Mouse (Mus musculus) myocyte (in vitro differentiated cells): ENCODE results near the gene Fam178b. TPM values are rescaled to one million over a fixed set of nuclear protein-coding genes. Genes with fewer than 3 reads are reported as not detected.
"Not testable (repeated sequence)": the region's sequence is repeated elsewhere in the genome, so short reads cannot be mapped to it uniquely, and the experiment has no call there.

Experiments used
- H3K27me3 ChIP-seq: one replicate; pipeline ENCODE4 v1.6.1; 2011; ENCODE audit not compliant: control insufficient read depth, insufficient read depth, insufficient read length
- H3K36me3 ChIP-seq: one replicate; pipeline ENCODE4 v1.6.1; 2011; ENCODE audit not compliant: control insufficient read depth, insufficient read depth
- H3K4me2 ChIP-seq: one replicate; pipeline ENCODE4 v1.6.1; 2011; ENCODE audit warnings: low read depth, control low read depth
- H3K4me3 ChIP-seq: one replicate; pipeline ENCODE4 v1.5.1; 2011; ENCODE audit warnings: mild to moderate bottlenecking, control low read depth, moderate library complexity
- H3K79me2 ChIP-seq: one replicate; pipeline ENCODE4 v1.6.1; 2011; ENCODE audit not compliant: control insufficient read depth, insufficient read depth
- H3ac ChIP-seq: one replicate; pipeline ENCODE4 v1.6.1; 2011; ENCODE audit not compliant: control insufficient read depth, insufficient read length
- CEBPB ChIP-seq: IDR thresholded peaks from 2 replicates; pipeline ENCODE4 v1.6.1; 2011; ENCODE audit warnings: mild to moderate bottlenecking, moderate library complexity; ENCODE audit not compliant: poor library complexity, insufficient read depth, severe bottlenecking
- E2F4 ChIP-seq: IDR thresholded peaks from one replicate; pipeline ENCODE4 v1.6.1; 2011; ENCODE audit warnings: mild to moderate bottlenecking, control low read depth, moderate library complexity; ENCODE audit not compliant: insufficient read depth
- MAX ChIP-seq: IDR thresholded peaks from one replicate; pipeline ENCODE4 v1.6.1; 2011; ENCODE audit warnings: low read depth, mild to moderate bottlenecking, control low read depth
- MYOD1 ChIP-seq, 3 experiments: IDR thresholded peaks; one replicate each; pipeline ENCODE4 v1.6.1; 2011; ENCODE audit warnings: control low read depth in 2 of 3, low read depth in 2 of 3, mild to moderate bottlenecking in 2 of 3, moderate library complexity in 1 of 3; ENCODE audit not compliant: insufficient read length in 2 of 3, control insufficient read depth in 1 of 3
- MYOG ChIP-seq, 3 experiments: IDR thresholded peaks; one replicate each; pipeline ENCODE4 v1.6.1; 2011; ENCODE audit warnings: control low read depth in 2 of 3, low read depth in 2 of 3, mild to moderate bottlenecking in 2 of 3; ENCODE audit not compliant: insufficient read length in 2 of 3, control insufficient read depth in 1 of 3, insufficient read depth in 1 of 3
- POLR2A ChIP-seq: IDR thresholded peaks from one replicate; pipeline ENCODE4 v1.6.1; 2011; ENCODE audit warnings: low read depth, mild to moderate bottlenecking, control low read depth, moderate library complexity; ENCODE audit not compliant: insufficient read length
- POLR2AphosphoS2 ChIP-seq: IDR thresholded peaks from one replicate; pipeline ENCODE4 v1.6.1; 2011; ENCODE audit warnings: low read depth, control low read depth; ENCODE audit not compliant: insufficient read length
- REST ChIP-seq: IDR thresholded peaks from one replicate; pipeline ENCODE4 v1.6.1; 2011; ENCODE audit warnings: mild to moderate bottlenecking, control low read depth, moderate library complexity; ENCODE audit not compliant: insufficient read depth, insufficient read length
- SRF ChIP-seq: IDR thresholded peaks from one replicate; pipeline ENCODE4 v1.6.1; 2011; ENCODE audit warnings: low read depth; ENCODE audit not compliant: control insufficient read depth, insufficient read length
- TCF12 ChIP-seq: IDR thresholded peaks from one replicate; pipeline ENCODE4 v1.6.1; 2011; ENCODE audit warnings: mild to moderate bottlenecking, control low read depth; ENCODE audit not compliant: poor library complexity, insufficient read depth, severe bottlenecking
- TCF3 ChIP-seq: IDR thresholded peaks from one replicate; pipeline ENCODE4 v1.6.1; 2011; ENCODE audit warnings: low read depth, control low read depth; ENCODE audit not compliant: insufficient read length
- USF1 ChIP-seq: IDR thresholded peaks from one replicate; pipeline ENCODE4 v1.6.1; 2011; ENCODE audit warnings: low read depth, mild to moderate bottlenecking, control low read depth, moderate library complexity
- polyA plus RNA-seq: library from polyadenylated mRNA; unstranded; fragments of >200 nt; fragmentation: generic; extraction: Trizol; gene quantifications from one replicate; pipeline ENCODE4 v1.2.1, GENCODE M21; 2012; ENCODE audit warnings: missing spikeins

The Fam178b gene
- polyA plus RNA-seq, 1 experiment, result 1.5 TPM

GRCm38 (mm10) chr1:36672648-36673350 lies 10.2 kb downstream of the Fam178b start:
- Histone ChIP-seq H3K36me3 (no peaks in the 10 kb centered on the region), H3K79me2 (no peaks in the 10 kb centered on the region), H3K4me3 (no peak overlapping the region), H3ac (no peak overlapping the region), H3K4me2 (peak overlapping the region; percentile 50), H3K27me3 (no peaks in the 10 kb centered on the region)
- TF ChIP-seq SRF (no peak), POLR2A (no peak)

GRCm38 (mm10) chr1:36671260-36671659 lies 11.7 kb downstream of the Fam178b start:
- no peak overlapping the region for H3K4me3 ChIP-seq
- no peak overlapping the region for H3ac ChIP-seq
- H3K27me3 ChIP-seq, result no peaks in the 10 kb centered on the region
- H3K36me3 ChIP-seq, result no peaks in the 10 kb centered on the region
- H3K79me2 ChIP-seq, result no peaks in the 10 kb centered on the region
- H3K4me2 ChIP-seq, result no peak overlapping the region
- TF ChIP-seq MYOG (IDR thresholded peaks at IDR 0.05; ENCODE audit: control insufficient read depth in 1 of 3, insufficient read depth in 1 of 3, insufficient read length in 2 of 3, low read depth in 2 of 3) (no peak), USF1 (no peak), REST (no peak), MAX (no peak), POLR2A (no peak), CEBPB (no peak)

- H3K36me3 ChIP-seq, result no peaks in the 10 kb centered on the region
- no peak overlapping the region for H3K4me2 ChIP-seq
- H3K79me2 ChIP-seq, result no peaks in the 10 kb centered on the region
- H3K27me3 ChIP-seq, result no peaks in the 10 kb centered on the region
- no peak overlapping the region for H3ac ChIP-seq
- no peak overlapping the region for H3K4me3 ChIP-seq
- TF ChIP-seq MYOG (IDR thresholded peaks at IDR 0.05; ENCODE audit: control insufficient read depth in 1 of 3, insufficient read depth in 1 of 3, insufficient read length in 2 of 3, low read depth in 2 of 3) (no peak), POLR2A (no peak), USF1 (no peak), E2F4 (no peak)
These were observed 12.7 kb downstream of the Fam178b start for GRCm38 (mm10) chr1:36670256-36670655.

- H3K27me3 ChIP-seq, H3ac ChIP-seq, H3K4me2 ChIP-seq, H3K4me3 ChIP-seq, H3K79me2 ChIP-seq, H3K36me3 ChIP-seq: not testable (repeated sequence)
These were observed 15.0 kb downstream of the Fam178b start for GRCm38 (mm10) chr1:36668007-36668406.

- TF ChIP-seq REST (no peak), POLR2A (no peak), MYOD1 (IDR thresholded peaks at IDR 0.05; ENCODE audit: control insufficient read depth in 1 of 3, insufficient read length in 2 of 3, low read depth in 2 of 3) (no peak), SRF (no peak), POLR2AphosphoS2 (no peak), CEBPB (no peak), MYOG (IDR thresholded peaks at IDR 0.05; ENCODE audit: control insufficient read depth in 1 of 3, insufficient read depth in 1 of 3, insufficient read length in 2 of 3, low read depth in 2 of 3) (no peak), TCF3 (no peak), E2F4 (no peak), MAX (no peak), USF1 (no peak), TCF12 (no peak)
- Histone ChIP-seq H3K36me3 (no peaks in the 10 kb centered on the region), H3K4me3 (no peak overlapping the region), H3K79me2 (no peaks in the 10 kb centered on the region), H3K4me2 (no peak overlapping the region), H3K27me3 (no peaks in the 10 kb centered on the region), H3ac (no peak overlapping the region)
These were observed 17.0 kb downstream of the Fam178b start for GRCm38 (mm10) chr1:36665934-36666333.

GRCm38 (mm10) chr1:36665165-36665723 lies 17.7 kb downstream of the Fam178b start:
- TF ChIP-seq CEBPB, result no peak
- no peak for TF ChIP-seq TCF12
- no peak for TF ChIP-seq POLR2AphosphoS2
- no peak for TF ChIP-seq REST
- no peak for TF ChIP-seq TCF3
- TF ChIP-seq MYOG (IDR thresholded peaks at IDR 0.05; ENCODE audit: control insufficient read depth in 1 of 3, insufficient read depth in 1 of 3, insufficient read length in 2 of 3, low read depth in 2 of 3), result no peak
- no peak for TF ChIP-seq USF1
- no peak for TF ChIP-seq MYOD1 (IDR thresholded peaks at IDR 0.05; ENCODE audit: control insufficient read depth in 1 of 3, insufficient read length in 2 of 3, low read depth in 2 of 3)
- TF ChIP-seq MAX, result no peak
- TF ChIP-seq POLR2A, result no peak
- TF ChIP-seq SRF, result no peak
- TF ChIP-seq E2F4, result no peak
- no peak overlapping the region for H3K4me2 ChIP-seq

More at GRCm38 (mm10) chr1:36665165-36665723, 17.7 kb downstream of the Fam178b start:
- Histone ChIP-seq H3ac (no peak overlapping the region), H3K4me3 (no peak overlapping the region), H3K36me3 (no peaks in the 10 kb centered on the region), H3K79me2 (no peaks in the 10 kb centered on the region), H3K27me3 (no peaks in the 10 kb centered on the region)
